Mouse (Mus musculus): Measurements from ENCODE around the gene Tdrd5. TPM values are rescaled to one million over a fixed set of nuclear protein-coding genes. Genes with fewer than 3 reads are reported as not detected.

Tdrd5 gene
- polyA plus RNA-seq (2015; fragmentation: Nextera tagmentation; extraction: Ambion mirVana) = 0.11 TPM in 1 of 2 replicates, not detected in the other

GRCm38 (mm10) chr1:156302911-156303749, at the start of gene Tdrd5:
TSS of gene Tdrd5 (minus strand) at chr1:156303664.

GRCm38 (mm10) chr1:156310630-156311029, 7.2 kb upstream of the Tdrd5 start, which contains the start of gene Nphs2:
TSS of gene Nphs2 (plus strand) at chr1:156310727.

Other genes with a start within 250 kb of the Tdrd5 start
- 0.11 and 0.21 TPM in 2 replicates for gene Fam163a, start 98.6 kb downstream of the Tdrd5 start, polyA plus RNA-seq (2015; fragmentation: Nextera tagmentation; extraction: Ambion mirVana)
- gene Nphs2, start 7.1 kb upstream of the Tdrd5 start, polyA plus RNA-seq (2015; fragmentation: Nextera tagmentation; extraction: Ambion mirVana) = 0.71 TPM in 1 of 2 replicates, not detected in the other
- 587 and 655 TPM in 2 replicates for gene Gm2000, start 62.4 kb upstream of the Tdrd5 start, polyA plus RNA-seq (2015; fragmentation: Nextera tagmentation; extraction: Ambion mirVana)
- gene Axdnd1, start 117.5 kb upstream of the Tdrd5 start, polyA plus RNA-seq (2015; fragmentation: Nextera tagmentation; extraction: Ambion mirVana) = 0.08 and 0.24 TPM in 2 replicates
- 14.6 and 17.7 TPM in 2 replicates for gene Soat1, start 170.7 kb upstream of the Tdrd5 start, polyA plus RNA-seq (2015; fragmentation: Nextera tagmentation; extraction: Ambion mirVana)
- gene Gm10031, start 220.3 kb upstream of the Tdrd5 start, polyA plus RNA-seq (2015; fragmentation: Nextera tagmentation; extraction: Ambion mirVana) = 0.19 and 0.26 TPM in 2 replicates

Data from urinary bladder, postnatal 0 days (tissue).